Mouse (Mus musculus): ENCODE data around the gene Alyref. TPM values are rescaled to one million over a fixed set of nuclear protein-coding genes. Genes with fewer than 3 reads are reported as not detected.

Gene Alyref
- polyA plus RNA-seq, 1 experiment from 2014 or later: 237 TPM

DNA sequence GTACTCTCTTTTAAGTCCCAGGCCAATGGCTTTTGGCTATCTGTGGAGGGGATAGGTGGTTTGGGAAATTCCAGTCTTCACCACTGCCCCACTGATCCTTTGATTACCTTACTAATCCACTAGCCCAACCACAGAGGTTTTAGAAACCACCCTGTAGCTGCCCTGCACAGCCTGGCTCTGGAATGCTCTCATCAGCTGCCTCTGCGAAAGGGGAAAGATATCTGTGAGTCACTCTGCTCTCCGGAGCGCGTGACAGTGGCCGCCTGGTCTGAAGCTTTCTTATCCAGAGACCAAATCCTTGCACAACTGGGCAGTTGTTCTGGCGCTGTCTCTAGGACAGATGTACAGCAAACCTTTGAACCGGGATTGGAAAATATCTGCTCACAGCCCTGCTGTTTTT lies 43.3 kb downstream of the Alyref start:
- no peak overlapping the region for H3K9ac ChIP-seq
- peaks cover 13% of the 10 kb centered on the region for H3K36me3 ChIP-seq (replicated peaks; ENCODE audit: control insufficient read depth, insufficient read depth)
- H3K4me2 ChIP-seq (replicated peaks): no peak overlapping the region
- H3K27ac ChIP-seq: no peak overlapping the region
- no peak overlapping the region for H3K4me3 ChIP-seq (replicated peaks; ENCODE audit: low read length)
- no peaks in the 10 kb centered on the region; the same call in 1 of the 2 replicates for H3K9me3 ChIP-seq (ENCODE audit: control insufficient read depth, low read length)
- peaks cover 6% of the 10 kb centered on the region; the same call in 1 of the 2 replicates for H3K4me1 ChIP-seq (replicated peaks; ENCODE audit: control insufficient read depth, insufficient read depth, low read length)
- DNase-seq (ENCODE audit: low spot score): no peak
- ATAC-seq (ENCODE audit: low FRiP score): no peak
- 87% methylated on average over 7 of the region's 7 CpGs for WGBS
- no peaks in the 10 kb centered on the region for H3K27me3 ChIP-seq (ENCODE audit: control insufficient read depth, insufficient read depth, low read length)

DNA sequence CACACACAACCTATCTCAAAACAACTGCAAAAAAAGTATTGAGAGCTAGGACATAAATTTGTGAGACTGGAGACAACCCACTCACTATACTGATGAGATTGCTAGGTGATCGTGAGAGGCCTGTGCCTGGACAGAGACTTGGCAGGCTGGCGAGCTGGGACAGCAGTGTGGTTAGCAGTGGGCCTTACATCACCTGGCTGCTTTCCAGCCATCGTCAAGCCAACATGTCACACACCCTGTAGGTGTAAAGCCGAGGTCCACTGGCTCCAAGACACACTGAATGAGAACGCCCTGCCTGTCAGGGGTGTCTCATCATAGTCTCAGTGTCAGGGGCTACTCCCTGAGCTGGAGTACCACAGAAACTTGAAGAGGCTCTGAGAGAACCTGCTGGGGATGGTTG lies 45.4 kb downstream of the Alyref start:
- no peak overlapping the region for H3K4me3 ChIP-seq (replicated peaks; ENCODE audit: low read length)
- DNase-seq (ENCODE audit: low spot score) (no peak), ATAC-seq (ENCODE audit: low FRiP score) (no peak)
- H3K4me2 ChIP-seq (replicated peaks): no peak overlapping the region
- H3K36me3 ChIP-seq (replicated peaks; ENCODE audit: control insufficient read depth, insufficient read depth): no peaks in the 10 kb centered on the region
- H3K9ac ChIP-seq: no peak overlapping the region
- peaks cover 15% of the 10 kb centered on the region for H3K4me1 ChIP-seq (replicated peaks; ENCODE audit: control insufficient read depth, insufficient read depth, low read length)
- no peaks in the 10 kb centered on the region; the same call in 1 of the 2 replicates for H3K9me3 ChIP-seq (ENCODE audit: control insufficient read depth, low read length)
- no peak overlapping the region for H3K27ac ChIP-seq
- WGBS: 76% methylated on average over 5 of the region's 5 CpGs
- no peaks in the 10 kb centered on the region for H3K27me3 ChIP-seq (ENCODE audit: control insufficient read depth, insufficient read depth, low read length)

DNA sequence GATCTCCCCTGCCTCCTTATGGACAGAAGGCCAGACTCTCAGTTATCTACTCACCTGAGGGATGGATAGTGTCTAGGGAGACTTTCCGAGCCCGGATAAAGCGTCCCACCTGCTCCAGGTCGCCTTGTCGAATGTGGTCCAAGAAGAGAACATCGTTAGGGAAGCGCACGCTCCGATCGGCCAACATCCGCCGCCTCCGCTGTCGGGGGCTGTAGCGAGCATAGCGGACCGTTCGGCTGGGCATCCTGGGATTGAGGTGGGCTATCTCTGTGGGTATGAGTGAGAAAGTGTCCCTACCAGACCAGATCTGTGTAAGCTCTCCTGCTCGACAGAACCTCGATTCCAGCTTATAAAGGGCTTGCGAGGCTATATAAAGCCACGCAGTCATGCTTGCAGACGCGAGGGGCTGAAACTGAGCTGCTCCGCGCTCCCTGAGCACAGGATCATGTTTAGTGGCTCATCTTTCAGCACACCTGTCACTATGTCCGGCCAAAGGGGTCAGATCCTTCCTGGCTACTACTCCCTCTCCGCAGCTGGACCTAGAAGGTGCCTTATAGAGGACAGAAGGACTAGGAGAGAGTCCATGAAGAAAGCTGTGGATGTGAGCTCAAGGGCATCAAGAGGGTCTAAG lies 47.2 kb downstream of the Alyref start, which contains the start of gene Ppp1r27:
TSS of gene Ppp1r27 (minus strand) at position 323 of the 631 bp plus-strand sequence.
- peak within 1 kb of the TSS; percentile 98 for H3K9ac ChIP-seq
- H3K9me3 ChIP-seq (ENCODE audit: control insufficient read depth, low read length): no peaks in the 10 kb centered on the region
- H3K36me3 ChIP-seq (replicated peaks; ENCODE audit: control insufficient read depth, insufficient read depth): no peaks in the 10 kb centered on the region
- 94% methylated on average over 28 of the region's 28 CpGs for WGBS
- H3K4me2 ChIP-seq (replicated peaks): peak within 1 kb of the TSS; percentile 77
- DNase-seq (ENCODE audit: low spot score) (no peak), ATAC-seq (ENCODE audit: low FRiP score) (no peak)
- no peaks in the 10 kb centered on the region for H3K27me3 ChIP-seq (ENCODE audit: control insufficient read depth, insufficient read depth, low read length)
- peak within 1 kb of the TSS; percentile 86 for H3K27ac ChIP-seq
- peaks cover 15% of the 10 kb centered on the region for H3K4me1 ChIP-seq (replicated peaks; ENCODE audit: control insufficient read depth, insufficient read depth, low read length)
- H3K4me3 ChIP-seq (replicated peaks; ENCODE audit: low read length): peak within 1 kb of the TSS; percentile 96

DNA sequence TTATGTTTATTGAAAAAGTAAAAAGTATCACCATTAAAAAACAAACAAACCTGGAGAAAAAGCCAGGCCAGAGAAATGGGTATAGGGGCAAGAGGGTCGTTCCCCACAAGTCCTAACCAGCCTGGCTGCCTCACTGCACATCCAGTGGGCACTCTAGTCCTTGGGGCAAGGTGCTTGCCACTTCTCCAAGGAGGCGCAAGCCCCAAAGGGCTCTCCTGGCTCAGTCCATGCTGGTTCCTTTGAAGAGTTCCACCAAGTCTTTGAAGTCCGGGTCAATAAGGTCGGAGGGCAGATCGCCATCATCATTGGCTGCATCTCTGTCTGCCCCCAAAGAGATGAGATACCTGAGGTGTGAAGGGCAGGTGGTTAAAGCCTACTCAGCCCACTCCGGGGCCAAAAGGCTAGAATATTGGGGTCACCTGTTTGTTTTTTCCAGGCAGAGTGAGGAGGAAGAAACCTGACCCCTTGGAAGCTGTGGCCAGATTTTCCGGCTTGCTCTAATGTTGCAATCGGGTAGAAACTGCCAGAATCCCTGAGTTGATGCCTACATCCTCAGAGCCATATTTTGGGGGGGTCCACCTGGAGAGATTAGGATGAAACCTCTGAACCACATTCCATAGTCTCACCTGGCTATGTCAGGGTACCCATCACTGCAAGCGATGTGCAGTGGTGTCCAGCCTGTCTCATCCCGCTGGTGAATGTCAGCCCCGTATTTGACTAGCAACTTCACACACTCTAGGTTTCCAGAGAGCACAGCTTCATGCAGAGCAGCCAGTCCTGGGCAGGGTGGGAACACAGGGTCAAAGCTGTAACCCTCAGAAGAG lies 48.0 kb downstream of the Alyref start:
- Histone ChIP-seq H3K9ac (peak overlapping the region; percentile 98), H3K4me1 (replicated peaks; ENCODE audit: control insufficient read depth, insufficient read depth, low read length) (peaks cover 15% of the 10 kb centered on the region), H3K27me3 (ENCODE audit: control insufficient read depth, insufficient read depth, low read length) (no peaks in the 10 kb centered on the region), H3K36me3 (replicated peaks; ENCODE audit: control insufficient read depth, insufficient read depth) (no peaks in the 10 kb centered on the region), H3K4me3 (replicated peaks; ENCODE audit: low read length) (peak overlapping the region; percentile 96), H3K27ac (peak overlapping the region; percentile 86), H3K9me3 (ENCODE audit: control insufficient read depth, low read length) (no peaks in the 10 kb centered on the region), H3K4me2 (replicated peaks) (peak overlapping the region; percentile 77)
- peak; percentile 35; the same call in 1 of the 2 replicates for ATAC-seq (ENCODE audit: low FRiP score)
- no peak for DNase-seq (ENCODE audit: low spot score)
- 78% methylated on average over 11 of the region's 11 CpGs for WGBS

DNA sequence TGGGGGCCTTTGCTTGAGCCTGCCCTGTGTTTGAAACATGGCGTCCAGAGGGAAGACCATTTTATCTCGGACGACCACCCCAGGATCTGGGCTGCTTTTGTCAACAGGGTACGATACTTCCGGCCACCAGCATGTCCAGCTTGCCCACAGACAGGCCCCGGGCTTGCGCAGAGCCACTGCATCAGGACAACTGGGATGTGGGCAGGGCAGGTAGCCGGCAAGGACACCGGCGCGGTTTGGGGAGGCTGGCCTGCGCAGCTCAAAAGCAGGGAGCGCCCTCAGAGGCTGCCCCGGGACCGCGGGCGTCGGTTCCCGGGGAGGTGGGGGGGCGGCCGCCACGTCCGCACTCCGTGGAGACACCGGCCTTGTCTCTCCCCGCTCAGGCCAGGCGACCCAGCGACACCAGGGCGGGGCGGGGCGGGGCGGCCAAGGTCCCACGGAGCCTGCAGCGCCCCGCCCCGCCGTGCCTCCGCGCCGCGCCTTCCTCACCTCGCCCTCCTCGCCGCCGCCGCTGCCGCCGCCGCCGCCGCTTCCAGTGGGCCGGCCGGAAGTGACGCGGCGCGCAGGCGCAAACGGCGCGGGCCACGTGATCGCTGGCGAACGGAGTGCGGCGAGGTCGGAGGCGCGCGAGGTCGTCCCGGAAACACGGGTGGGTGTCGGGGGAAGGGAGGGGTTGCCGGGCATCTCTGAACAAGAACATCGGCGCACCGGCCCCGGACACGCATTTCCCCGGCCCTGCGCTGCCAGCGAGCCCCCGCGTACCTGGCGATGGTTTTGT lies 48.8 kb downstream of the Alyref start, which contains the start of gene Mcrip1:
TSS of gene Mcrip1 (minus strand) at position 560 of the 778 bp plus-strand sequence.
- Histone ChIP-seq H3K9ac (peak within 1 kb of the TSS; percentile 98), H3K9me3 (ENCODE audit: control insufficient read depth, low read length) (no peaks in the 10 kb centered on the region), H3K4me3 (replicated peaks; ENCODE audit: low read length) (peak within 1 kb of the TSS; percentile 96), H3K27ac (peak within 1 kb of the TSS; percentile 86), H3K4me2 (replicated peaks) (peak within 1 kb of the TSS; percentile 77), H3K27me3 (ENCODE audit: control insufficient read depth, insufficient read depth, low read length) (no peaks in the 10 kb centered on the region), H3K36me3 (replicated peaks; ENCODE audit: control insufficient read depth, insufficient read depth) (peaks cover 5% of the 10 kb centered on the region), H3K4me1 (replicated peaks; ENCODE audit: control insufficient read depth, insufficient read depth, low read length) (peaks cover 15% of the 10 kb centered on the region)
- DNase-seq (ENCODE audit: low spot score) (peak; percentile 93), ATAC-seq (ENCODE audit: low FRiP score) (peak; percentile 90)
- WGBS: under 1% methylated on average over 70 of the region's 87 CpGs

DNA sequence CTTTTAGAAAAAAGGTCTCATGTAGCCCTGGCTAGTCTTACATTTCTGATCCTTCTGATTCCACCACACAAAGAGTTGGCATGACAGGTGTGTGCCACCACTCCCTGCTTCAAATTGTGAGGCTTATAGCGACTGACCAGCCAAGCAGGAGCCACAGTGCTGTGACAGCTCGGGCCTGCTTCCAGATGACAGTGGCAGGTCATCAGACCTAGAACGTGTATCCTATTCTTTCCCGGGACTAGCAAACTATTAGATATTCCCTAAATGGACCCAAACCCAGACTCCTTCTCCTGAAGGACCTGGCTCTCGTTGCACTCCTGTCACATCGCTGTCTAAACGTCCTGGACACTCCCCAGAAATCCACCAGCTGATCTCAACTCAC lies 49.4 kb downstream of the Alyref start:
- peak overlapping the region; percentile 86 for H3K27ac ChIP-seq
- H3K4me1 ChIP-seq (replicated peaks; ENCODE audit: control insufficient read depth, insufficient read depth, low read length): peaks cover 15% of the 10 kb centered on the region
- peak overlapping the region; percentile 96 for H3K4me3 ChIP-seq (replicated peaks; ENCODE audit: low read length)
- no peak for ATAC-seq (ENCODE audit: low FRiP score)
- peak overlapping the region; percentile 98 for H3K9ac ChIP-seq
- no peaks in the 10 kb centered on the region for H3K9me3 ChIP-seq (ENCODE audit: control insufficient read depth, low read length)
- DNase-seq (ENCODE audit: low spot score): no peak
- H3K36me3 ChIP-seq (replicated peaks; ENCODE audit: control insufficient read depth, insufficient read depth): peaks cover 10% of the 10 kb centered on the region
- no peaks in the 10 kb centered on the region for H3K27me3 ChIP-seq (ENCODE audit: control insufficient read depth, insufficient read depth, low read length)
- peak overlapping the region; percentile 77 for H3K4me2 ChIP-seq (replicated peaks)
- 36% methylated on average over 7 of the region's 7 CpGs for WGBS

DNA sequence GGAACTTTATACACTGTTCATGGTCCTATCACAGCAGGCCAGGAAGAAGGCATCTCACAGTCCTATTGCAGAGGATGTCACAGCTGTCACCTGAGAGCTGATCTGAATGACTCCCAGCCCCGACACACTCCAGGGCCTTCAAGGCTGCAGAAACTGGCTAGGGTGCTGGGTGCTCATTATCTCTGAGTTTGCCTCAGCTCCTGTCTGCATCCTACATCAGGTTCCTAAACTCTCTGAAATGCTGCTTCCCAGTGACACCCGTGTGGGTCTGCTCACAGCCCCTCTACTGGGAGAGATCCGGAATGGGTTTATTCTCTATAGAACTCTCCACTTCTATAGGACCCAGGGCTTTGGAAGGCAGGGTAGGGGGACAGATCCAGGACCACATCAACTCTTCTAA lies 50.0 kb downstream of the Alyref start:
- Histone ChIP-seq H3K9ac (peak overlapping the region; percentile 98), H3K4me1 (replicated peaks; ENCODE audit: control insufficient read depth, insufficient read depth, low read length) (peaks cover 15% of the 10 kb centered on the region), H3K27me3 (ENCODE audit: control insufficient read depth, insufficient read depth, low read length) (no peaks in the 10 kb centered on the region), H3K4me2 (replicated peaks) (peak overlapping the region; percentile 77), H3K4me3 (replicated peaks; ENCODE audit: low read length) (peak overlapping the region; percentile 96), H3K27ac (no peak overlapping the region), H3K9me3 (ENCODE audit: control insufficient read depth, low read length) (no peaks in the 10 kb centered on the region), H3K36me3 (replicated peaks; ENCODE audit: control insufficient read depth, insufficient read depth) (peaks cover 16% of the 10 kb centered on the region)
- ATAC-seq (ENCODE audit: low FRiP score): no peak
- 82% methylated on average over 3 of the region's 3 CpGs for WGBS
- DNase-seq (ENCODE audit: low spot score): no peak

DNA sequence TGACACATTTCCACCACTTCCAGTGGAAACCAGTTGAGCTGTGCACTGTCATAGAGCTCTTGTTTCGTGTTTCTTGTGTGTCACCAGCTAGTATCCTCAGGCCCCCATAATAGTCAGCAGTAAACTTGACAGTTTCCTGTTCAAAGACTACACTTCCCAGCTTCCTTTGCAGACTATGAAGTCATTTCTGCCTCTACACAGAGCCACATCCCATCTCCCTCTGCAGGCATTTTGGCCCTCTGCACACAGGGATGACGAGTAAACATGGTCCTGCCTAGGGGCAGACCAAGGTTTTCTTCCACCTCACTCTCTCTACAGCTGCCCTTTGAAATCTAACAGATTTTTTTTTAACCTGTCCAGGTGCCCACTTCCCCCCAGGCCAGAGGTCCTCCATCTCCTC lies 50.7 kb downstream of the Alyref start:
- Histone ChIP-seq H3K4me2 (replicated peaks) (no peak overlapping the region), H3K36me3 (replicated peaks; ENCODE audit: control insufficient read depth, insufficient read depth) (peaks cover 24% of the 10 kb centered on the region), H3K9ac (no peak overlapping the region), H3K27ac (no peak overlapping the region), H3K4me1 (replicated peaks; ENCODE audit: control insufficient read depth, insufficient read depth, low read length) (peaks cover 15% of the 10 kb centered on the region), H3K9me3 (ENCODE audit: control insufficient read depth, low read length) (no peaks in the 10 kb centered on the region), H3K27me3 (ENCODE audit: control insufficient read depth, insufficient read depth, low read length) (no peaks in the 10 kb centered on the region), H3K4me3 (replicated peaks; ENCODE audit: low read length) (no peak overlapping the region)
- DNase-seq (ENCODE audit: low spot score) (no peak), ATAC-seq (ENCODE audit: low FRiP score) (no peak)
- WGBS: 67% methylated on average over 2 of the region's 2 CpGs

DNA sequence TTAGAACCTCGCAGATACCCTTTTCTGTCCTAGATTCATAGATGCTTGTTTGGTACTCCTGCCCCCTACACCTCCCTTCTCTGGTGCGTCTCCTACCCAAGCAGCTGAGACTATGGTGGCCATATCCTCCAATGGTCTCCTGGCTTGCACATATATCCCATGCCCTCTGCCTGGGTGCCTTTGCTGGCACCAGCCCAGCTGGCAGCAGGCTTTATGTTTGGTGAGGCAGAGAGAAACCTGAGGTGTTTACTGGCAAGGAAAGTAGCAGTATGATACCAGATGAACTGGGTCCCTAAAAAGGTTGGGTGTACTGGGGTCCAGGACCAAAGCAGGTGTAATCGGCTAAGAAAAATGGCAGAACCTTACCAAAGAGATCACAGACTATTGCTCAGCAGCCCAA lies 52.2 kb downstream of the Alyref start:
- no peak for DNase-seq (ENCODE audit: low spot score)
- H3K27me3 ChIP-seq (ENCODE audit: control insufficient read depth, insufficient read depth, low read length): no peaks in the 10 kb centered on the region
- H3K27ac ChIP-seq: no peak overlapping the region
- no peak for ATAC-seq (ENCODE audit: low FRiP score)
- H3K4me3 ChIP-seq (replicated peaks; ENCODE audit: low read length): no peak overlapping the region
- H3K4me2 ChIP-seq (replicated peaks): no peak overlapping the region
- 96% methylated on average over 3 of the region's 3 CpGs for WGBS
- H3K4me1 ChIP-seq (replicated peaks; ENCODE audit: control insufficient read depth, insufficient read depth, low read length): peaks cover 15% of the 10 kb centered on the region
- no peaks in the 10 kb centered on the region for H3K9me3 ChIP-seq (ENCODE audit: control insufficient read depth, low read length)
- H3K9ac ChIP-seq: no peak overlapping the region
- peaks cover 35% of the 10 kb centered on the region for H3K36me3 ChIP-seq (replicated peaks; ENCODE audit: control insufficient read depth, insufficient read depth)

Measured in hindbrain, embryonic 14.5 days (tissue).